Mouse (Mus musculus): ENCODE measurements around the gene Slc4a8.

Gene Slc4a8

DNA sequence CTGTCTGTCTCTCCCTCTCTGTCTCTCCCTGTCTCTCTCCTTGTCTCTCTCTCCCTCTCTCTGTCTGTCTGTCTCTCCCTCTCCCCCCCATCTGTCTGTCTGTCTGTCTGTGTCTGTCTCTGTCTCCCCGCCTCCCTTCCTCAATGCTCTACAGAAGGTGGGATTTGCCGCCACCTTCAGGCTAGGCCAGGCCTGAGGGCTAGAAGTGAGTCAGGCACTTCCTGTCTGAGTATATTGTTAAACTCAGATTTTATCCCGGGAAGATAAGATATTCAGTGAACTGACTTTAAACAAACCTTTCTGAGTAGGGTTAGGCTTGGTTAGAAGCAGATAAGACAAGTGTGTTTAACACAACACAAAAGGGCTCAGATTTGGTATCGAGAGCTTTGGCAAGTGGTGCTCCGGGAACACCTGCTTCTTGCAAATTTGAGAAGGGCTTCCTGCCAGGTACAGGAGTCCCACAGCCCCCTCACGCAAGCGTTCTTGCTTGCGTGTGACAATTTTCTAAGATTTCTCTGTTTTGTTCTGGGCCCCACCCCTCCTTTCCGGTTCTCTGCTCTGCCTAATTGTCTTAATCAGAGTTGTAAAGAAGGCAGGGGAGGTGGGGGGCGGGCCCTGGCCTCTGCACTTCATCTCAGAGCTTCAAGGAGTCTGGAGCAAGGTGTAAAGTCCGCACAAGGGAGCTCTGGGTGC lies 6.6 kb upstream of the Slc4a8 start:
- no peak for TF ChIP-seq GATA4 (IDR thresholded peaks at IDR 0.05; ENCODE audit: insufficient replicate concordance, low read length)

DNA sequence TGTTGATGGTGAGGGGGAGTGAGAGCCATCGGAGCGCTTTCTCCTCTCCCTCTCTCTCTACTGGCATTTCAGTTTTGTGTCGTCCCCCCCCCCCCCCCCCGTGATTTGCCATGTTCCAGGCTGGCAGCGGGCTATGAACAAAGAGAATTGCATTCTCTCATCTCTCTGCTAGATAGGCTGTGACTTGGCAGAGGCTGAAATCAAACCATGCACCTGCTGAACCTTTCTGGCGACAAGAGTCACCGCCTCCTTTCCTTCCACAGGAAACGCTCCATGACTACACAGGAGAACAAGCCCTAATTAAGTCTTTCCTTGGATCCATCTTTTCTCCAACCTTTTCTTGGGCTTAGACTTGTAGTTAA lies 6.1 kb upstream of the Slc4a8 start:
- no peak for TF ChIP-seq GATA4 (IDR thresholded peaks at IDR 0.05; ENCODE audit: insufficient replicate concordance, low read length)

DNA sequence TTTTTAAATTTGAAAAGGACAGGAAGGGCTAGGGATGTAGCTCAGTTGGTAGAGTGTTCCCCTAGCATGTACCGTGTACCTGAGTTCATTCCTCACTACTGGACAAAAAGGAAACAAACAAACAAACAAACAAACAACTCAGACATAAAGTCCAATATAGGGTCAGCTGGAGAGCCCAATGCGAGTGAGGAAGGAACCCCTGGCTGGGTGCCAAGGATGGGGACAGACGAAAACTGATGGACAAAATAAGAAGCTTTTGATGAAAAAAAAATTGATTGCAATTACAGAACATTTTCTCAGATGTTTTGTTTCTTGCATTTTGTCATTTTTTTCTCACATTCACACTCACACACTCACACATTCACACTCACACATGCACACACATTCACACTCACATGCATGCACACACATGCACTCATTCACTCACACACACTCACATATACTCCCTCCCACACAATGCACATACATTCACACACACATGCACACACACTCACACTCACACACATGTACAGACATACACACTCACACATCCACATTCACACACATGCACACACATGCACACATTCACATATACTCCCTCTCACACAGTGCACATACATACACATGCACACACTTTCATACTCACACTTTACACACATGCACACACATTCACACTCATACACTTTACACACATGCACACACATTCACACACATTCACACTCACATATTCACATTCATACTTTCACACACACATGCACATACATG lies 5.5 kb upstream of the Slc4a8 start:
- no peak for TF ChIP-seq GATA4 (IDR thresholded peaks at IDR 0.05; ENCODE audit: insufficient replicate concordance, low read length)

DNA sequence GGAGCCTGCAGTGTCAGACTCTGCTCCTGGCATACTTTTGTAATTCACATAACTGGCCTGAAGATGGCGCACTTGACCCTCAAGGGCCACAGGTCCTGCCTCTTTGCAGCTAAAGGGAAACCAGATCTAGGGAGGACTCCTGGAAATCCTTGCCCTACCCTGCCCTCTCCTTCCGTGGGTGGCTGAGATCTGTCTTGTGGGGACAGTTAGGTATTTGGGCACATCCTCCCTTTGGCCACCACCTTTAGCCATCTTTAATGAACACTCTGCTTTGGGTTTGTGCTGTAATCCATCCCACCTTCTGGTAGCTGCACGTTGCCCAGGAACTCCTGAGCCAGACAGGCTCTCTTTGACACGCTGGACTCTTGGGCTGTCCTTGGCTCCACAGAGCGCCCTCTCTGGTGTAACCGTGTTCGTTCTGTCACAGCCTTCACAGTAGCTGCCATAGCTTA lies 4.0 kb upstream of the Slc4a8 start:
- TF ChIP-seq GATA4 (IDR thresholded peaks at IDR 0.05; ENCODE audit: insufficient replicate concordance, low read length) = no peak

DNA sequence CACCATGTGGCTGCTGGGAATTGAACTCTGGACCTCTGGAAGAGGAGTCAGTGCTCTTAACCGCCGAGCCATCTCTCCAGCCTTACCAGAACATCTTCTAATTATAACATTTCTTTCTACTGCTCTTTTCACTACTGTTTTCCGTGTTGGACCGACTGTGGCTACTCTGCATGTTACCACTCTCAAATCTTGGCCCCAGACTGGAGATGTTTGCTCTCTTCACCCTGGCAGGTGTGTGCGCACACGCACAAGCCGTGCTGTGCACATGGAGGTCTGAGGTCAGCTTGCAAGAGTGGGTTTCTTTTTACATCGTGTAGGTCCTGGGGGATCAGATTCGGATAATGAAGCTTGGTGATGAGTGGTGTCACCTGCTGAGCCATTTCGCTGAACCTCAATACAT lies 2.3 kb upstream of the Slc4a8 start:
- TF ChIP-seq GATA4 (IDR thresholded peaks at IDR 0.05; ENCODE audit: insufficient replicate concordance, low read length) = no peak

DNA sequence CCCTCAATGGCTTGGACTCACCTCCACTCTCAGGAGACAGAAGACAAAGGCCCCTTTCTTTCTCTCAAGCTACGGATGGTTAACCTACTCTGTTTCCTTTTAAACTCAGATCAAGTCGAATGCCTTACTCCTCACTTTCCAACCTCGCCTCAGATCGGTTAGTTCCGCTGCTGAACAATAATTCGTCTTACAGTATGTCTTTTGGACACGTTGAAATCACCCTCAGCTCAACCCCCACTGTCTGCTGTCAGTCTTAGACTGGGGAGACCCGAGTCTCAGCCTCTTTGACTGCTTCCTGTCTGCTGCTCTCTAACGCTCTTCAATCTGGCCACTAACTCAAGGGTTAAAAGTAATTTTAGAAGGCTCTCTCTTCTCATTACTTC lies 520 bp upstream of the Slc4a8 start:
- no peak for TF ChIP-seq GATA4 (IDR thresholded peaks at IDR 0.05; ENCODE audit: insufficient replicate concordance, low read length)

DNA sequence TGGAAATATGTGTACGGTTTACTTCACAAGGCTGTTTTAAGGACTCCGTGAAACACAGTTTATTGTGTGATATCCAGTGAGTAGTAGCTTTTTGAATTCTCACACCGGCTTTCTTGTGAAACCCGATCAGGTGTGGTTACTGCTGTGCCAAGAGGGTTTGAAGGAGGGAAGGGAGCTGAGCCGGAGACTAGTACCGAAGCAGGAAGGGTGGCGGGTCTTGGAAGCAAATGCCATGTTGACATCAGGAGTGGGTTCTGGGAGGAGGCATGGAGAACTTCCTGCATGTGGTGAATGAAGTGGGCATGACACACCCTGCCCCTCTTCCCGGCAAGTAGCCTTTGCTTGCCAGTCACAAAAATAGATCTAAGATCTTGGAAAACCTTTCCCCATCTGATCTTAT lies 1.1 kb downstream of the Slc4a8 start:
- no peak for TF ChIP-seq GATA4 (IDR thresholded peaks at IDR 0.05; ENCODE audit: insufficient replicate concordance, low read length)

DNA sequence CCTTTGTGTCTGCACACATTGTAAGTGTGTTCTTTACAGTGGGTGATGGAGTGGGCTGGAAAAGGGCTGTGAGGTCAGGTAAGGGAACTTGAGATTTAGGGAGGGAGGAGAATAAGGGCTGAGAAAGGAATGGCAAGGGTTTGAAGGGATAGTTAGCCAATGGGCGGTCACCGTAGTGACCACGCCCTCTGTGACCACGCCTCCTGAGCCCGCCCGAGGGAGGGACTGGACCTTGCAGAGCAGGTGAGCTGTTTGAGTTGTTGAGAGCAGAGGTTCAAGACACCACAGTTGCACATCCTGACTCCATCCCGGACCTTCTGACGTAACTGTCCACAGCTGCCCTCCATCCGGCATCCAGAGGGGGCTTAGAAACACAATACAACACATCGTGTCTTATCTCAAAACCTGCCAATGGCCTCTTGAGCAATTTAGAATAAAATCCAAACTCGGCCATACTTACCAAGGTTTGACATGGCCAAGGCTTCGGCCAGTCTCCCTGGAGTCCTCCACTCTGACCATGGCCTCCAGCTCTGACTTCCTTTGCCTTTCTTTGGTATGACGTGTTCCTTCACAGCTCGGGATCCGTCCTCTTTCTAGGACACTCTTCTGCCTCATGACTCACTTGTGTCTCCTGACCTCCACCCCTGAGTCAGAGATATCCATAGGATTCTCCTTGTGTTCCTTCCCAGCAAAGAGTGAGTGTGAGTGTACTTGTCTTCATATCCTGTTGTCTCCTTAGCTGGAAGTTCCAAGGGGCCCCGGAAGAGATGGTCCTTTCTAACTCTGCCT lies 2.8 kb downstream of the Slc4a8 start:
- no peak for TF ChIP-seq GATA4 (IDR thresholded peaks at IDR 0.05; ENCODE audit: insufficient replicate concordance, low read length)

DNA sequence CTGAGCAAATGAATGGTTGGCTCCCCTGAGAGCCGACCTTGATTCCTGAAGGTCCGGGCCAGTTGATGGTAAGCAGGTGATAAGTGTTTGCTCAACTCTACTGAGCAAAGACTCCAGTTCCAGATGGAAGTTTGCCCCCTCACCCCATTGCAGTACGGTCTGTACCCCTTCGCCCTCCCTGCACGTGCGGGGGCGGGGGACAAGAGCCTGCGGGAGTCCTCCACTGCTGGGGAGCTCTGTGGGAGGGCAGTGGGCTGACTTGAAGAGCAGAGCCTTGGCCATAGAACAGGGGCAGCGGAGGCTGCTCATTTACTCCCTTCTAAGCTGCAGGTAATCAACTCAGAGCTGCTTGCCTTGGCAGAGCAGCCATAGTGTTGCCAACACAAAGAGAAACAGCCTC lies 5.3 kb downstream of the Slc4a8 start:
- no peak for TF ChIP-seq GATA4 (IDR thresholded peaks at IDR 0.05; ENCODE audit: insufficient replicate concordance, low read length)

DNA sequence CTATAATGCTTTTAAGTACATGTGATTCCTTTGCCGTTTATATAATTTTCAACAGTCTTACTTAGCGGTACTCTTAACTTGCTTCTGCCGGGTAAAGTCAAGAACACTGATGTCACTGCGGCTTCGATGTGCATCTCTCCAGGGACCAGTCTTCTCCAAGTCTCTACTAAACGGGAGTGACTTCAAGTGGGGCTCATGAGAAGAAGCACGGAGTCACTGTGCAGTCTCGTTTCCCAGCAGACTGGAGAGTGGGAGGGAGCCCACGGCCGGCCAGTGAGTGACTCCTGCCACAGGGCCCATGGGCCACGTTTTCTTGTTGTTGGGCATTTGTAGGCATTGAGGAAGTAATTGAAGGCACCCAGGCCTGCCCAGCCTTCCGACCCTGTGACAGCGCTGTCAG lies 6.3 kb downstream of the Slc4a8 start:
- TF ChIP-seq GATA4 (IDR thresholded peaks at IDR 0.05; ENCODE audit: insufficient replicate concordance, low read length) = no peak

DNA sequence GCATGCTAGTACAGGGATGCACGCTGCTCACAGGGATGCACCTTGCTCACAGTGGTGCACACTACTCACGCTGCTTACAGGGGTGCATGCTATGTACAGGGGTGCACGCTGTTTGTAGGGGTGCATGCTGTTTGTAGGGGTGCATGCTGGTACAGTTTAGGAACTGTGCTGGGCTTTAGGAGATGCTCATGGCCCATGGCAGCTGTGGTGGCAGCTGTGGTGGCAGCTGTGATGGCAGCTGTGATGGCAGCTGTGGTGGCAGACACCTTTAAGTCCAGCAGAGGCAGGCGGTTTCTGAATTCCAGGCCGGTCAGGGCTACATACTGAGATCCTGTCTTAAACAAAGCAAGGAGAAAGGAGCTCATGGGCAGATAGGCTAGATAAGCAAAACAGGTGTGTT lies 8.8 kb downstream of the Slc4a8 start:
- no peak for TF ChIP-seq GATA4 (IDR thresholded peaks at IDR 0.05; ENCODE audit: insufficient replicate concordance, low read length)

DNA sequence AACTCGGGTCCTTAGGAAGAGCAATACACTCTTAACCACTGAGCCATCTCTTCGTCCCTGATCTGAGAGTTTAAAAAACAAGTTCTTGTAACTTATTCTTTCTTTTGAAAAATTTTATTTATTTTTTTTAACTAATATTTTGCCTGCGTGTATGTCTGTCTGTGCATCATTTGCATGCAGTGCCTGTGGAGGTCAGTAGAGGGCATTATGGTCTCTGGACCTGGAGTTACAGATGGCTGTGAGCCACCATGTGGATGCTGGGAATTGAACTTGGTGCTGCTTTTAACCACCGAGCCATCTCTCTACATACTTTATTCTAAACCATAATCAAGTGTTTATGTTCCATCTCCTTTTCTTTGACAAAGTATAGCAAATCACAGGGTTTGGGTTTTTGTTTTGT lies 11.1 kb downstream of the Slc4a8 start:
- no peak for TF ChIP-seq GATA4 (IDR thresholded peaks at IDR 0.05; ENCODE audit: insufficient replicate concordance, low read length)

DNA sequence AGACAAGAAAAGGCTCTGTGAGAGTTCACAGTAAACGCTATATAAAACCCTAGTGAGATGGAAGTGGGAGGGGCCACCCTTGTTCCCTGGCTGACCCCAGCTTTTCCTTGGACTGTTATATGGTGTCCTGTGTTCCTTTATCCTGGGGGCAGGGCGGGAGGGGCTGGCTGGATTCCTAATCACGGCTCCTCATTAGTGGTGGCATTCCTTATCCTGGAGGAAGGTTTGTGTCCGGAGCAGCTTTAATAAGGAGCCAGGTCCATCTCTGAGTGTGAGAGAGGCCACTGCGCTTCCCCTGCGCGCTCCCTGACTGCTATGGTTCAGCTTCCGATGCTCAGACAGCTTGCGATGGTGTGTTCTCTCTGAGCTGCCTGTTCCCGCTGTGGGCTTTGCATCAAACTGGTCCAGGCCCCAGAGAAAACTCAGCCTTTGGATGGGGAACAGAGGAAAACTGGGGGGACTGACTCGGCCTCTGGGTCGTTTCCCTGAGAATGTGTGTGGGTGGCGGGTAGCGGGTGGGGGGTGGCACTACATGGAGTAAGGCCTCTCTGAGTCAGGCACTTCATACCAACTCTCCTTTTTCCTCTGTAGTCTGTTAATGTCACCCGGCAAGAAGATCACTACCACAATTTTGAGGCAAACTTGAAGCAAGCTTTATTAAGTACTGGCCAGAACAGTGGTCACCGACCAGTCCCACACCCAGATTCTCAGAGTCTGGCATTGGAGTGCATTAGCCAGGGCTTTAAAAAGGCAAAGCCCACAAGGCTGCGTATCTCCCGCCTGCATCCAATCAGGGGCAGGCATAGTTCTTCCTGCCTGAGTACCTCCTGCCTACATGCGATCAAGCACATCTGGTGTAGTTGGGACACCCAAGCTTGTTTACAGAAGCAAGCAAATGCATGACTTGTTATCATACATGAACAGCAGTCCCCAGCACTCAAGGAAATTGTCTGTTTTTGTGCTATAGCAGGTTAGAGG lies 13.9 kb downstream of the Slc4a8 start:
- TF ChIP-seq GATA4 (IDR thresholded peaks at IDR 0.05; ENCODE audit: insufficient replicate concordance, low read length) = peak; percentile 39; the same call in 1 of the 2 replicates

DNA sequence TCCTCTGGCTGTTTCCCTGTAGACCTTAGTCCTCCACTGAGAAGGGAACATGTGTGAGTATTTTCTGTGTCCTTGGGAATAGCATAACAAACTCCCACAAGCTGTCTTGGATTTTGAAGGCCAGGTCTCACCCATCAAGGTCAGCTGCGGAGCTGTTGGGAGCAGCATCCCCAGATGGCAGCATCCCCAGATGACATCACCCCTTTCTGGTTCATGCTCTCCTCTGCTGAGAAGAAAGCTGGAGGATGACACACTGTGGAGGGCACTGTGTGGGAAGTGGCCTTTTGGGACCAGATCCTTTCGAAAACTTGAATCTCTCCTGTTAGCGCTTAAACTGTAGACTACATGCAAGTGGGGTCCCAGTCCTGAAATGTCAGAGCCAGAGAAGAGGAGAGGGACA lies 14.9 kb downstream of the Slc4a8 start:
- no peak for TF ChIP-seq GATA4 (IDR thresholded peaks at IDR 0.05; ENCODE audit: insufficient replicate concordance, low read length)

Measured in liver, adult (tissue).